Mouse (Mus musculus) brain, embryonic 14.5 days (tissue): ENCODE results near the gene Prune2.

ENCODE experiments used
- CTCF ChIP-seq: fragments of 200-500 bp; IDR thresholded peaks from 2 replicates; pipeline ENCODE4 v1.5.1; 2012; ENCODE audit warnings: inconsistent platforms, mild to moderate bottlenecking, moderate library complexity, borderline replicate concordance; ENCODE audit not compliant: insufficient read depth, insufficient read length; ENCODE audit errors: extremely low read depth
- POLR2A ChIP-seq: fragments of 200-500 bp; IDR thresholded peaks from 2 replicates; pipeline ENCODE4 v1.6.1; 2012; ENCODE audit warnings: mild to moderate bottlenecking, inconsistent platforms, borderline replicate concordance; ENCODE audit not compliant: poor library complexity, insufficient read depth, insufficient read length, severe bottlenecking; ENCODE audit errors: extremely low read depth

DNA sequence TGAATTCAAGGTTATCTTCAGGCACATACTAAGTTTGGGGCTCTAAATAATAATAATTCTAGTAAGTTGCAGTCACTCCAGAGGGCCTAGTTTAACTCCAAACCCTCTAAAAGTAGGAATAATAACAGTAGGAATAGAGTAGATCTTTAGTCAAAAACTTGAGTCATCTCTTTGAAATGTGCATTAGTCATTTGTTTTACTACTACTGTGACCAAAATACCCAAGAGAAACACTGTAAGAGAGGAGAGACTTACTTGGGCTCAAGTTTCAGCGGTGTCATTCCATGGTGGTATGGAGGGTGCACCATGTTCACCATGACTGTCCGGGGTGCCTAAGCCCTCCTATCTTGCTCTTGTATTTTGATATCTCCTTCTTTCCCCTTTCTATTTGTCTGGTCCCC, 187.3 kb downstream of the Prune2 start:
- TF ChIP-seq CTCF: no peak
- no peak for TF ChIP-seq POLR2A
